Mouse (Mus musculus): ENCODE results near the gene Tmem145.

Tmem145 gene

GRCm38 (mm10) chr7:25275555-25276298 lies 30.2 kb upstream of the Tmem145 start:
- DNase-seq (ENCODE audit: low spot score in 2 of 2), result no peak

DNA sequence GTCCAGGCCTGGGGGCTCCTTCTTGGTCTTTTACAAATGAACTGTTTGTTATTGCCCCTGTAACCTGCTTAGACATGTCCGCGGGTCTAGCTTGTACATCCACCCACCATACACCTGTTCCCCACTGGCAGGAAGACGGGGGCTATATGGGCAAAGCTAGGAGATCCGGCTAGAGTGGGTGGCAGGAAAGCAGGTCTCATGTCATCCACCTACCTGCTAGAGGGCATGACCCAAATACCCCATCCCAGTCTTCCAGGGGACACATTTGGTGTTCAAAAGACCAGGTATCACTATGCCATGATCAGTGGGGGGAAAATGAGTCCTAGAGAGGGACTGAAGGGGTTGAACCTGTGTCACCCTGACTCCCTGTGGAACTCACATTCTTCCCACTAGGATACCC lies 28.5 kb upstream of the Tmem145 start:
- no peak for DNase-seq (ENCODE audit: low spot score in 2 of 2)

- DNase-seq (ENCODE audit: low spot score in 2 of 2), result no peak
Observed at GRCm38 (mm10) chr7:25277998-25278340, 27.9 kb upstream of the Tmem145 start.

DNA sequence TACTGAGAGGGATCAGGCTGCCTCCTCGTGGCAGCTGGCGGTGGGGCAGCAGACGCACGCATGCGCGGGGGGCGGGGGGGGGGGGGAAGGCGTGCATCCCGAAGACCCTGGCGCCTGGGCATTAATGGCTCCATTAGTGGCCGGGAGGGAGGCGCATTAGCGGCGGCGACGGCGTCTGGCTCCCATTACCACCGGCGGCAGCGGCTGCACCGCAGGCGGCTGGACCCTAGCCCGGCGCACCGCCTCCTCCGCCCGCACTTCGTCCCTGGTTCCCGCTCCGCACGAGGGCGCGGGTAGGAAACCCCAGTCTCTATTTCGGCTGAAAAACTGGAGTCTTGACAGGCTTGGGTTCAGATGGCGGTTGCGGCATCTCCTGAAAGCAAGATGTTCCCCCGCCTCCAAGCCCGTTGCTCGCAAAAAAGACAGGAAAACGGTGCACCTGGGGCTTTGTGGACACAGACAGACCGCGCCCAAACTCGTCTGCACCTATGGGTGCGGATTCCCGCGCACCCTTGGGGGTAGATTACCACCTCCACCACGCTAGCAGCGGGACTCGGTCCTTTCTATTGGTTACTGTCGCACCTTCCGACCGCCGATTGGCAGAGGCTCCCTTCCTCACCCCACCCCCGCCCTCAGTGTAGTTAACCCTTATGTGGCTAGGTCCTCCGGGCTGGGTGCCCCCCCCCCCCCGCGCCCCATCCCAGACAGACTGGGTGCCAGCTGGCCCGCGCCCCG lies 27.4 kb upstream of the Tmem145 start:
- DNase-seq (ENCODE audit: low spot score in 2 of 2), result peak; percentile 80 to 88

DNA sequence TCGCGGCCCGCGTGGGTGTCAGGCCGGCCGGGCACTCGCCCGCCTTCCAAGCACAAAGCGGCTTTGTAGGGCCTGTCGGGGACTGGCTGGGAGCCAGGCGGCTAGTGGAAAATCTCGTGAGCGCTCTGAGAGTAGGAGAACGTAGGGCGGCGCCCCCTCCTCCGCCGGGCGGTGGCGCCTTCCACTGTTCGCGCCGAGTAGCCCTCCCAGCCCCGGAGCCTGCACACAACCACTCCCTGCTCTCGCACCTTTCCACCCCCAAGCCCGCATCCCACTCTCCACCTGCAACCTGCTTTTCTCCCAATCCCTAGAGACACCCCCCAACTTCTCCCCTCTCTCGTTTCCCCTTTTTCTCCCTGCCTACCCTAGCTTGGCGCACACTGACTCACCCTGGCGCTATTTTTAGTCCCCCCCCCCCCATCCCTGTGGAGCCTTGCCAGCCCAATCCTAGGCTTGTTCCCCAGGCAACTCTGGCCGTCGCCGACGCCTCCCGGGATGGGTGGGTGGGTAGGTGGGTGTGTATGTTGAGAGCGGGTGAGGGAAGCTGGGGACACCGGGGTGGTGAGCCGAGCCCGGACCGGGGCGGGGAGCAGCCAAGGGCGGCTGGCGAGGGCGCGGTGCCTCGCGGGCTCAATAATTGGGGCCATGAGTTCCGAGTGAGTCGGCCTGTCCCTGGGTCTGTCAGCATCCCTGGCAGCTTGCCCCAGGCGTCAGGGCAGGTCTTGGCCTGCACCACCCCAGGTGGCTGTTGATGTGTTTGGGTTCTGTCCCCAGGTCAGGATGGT lies 26.6 kb upstream of the Tmem145 start:
- peak; percentile 91 to 92 for DNase-seq (ENCODE audit: low spot score in 2 of 2)

- peak in 1 of 2 experiments; percentile 24 for DNase-seq (ENCODE audit: low spot score in 2 of 2)
Observed at GRCm38 (mm10) chr7:25279861-25280791, 25.8 kb upstream of the Tmem145 start.

DNA sequence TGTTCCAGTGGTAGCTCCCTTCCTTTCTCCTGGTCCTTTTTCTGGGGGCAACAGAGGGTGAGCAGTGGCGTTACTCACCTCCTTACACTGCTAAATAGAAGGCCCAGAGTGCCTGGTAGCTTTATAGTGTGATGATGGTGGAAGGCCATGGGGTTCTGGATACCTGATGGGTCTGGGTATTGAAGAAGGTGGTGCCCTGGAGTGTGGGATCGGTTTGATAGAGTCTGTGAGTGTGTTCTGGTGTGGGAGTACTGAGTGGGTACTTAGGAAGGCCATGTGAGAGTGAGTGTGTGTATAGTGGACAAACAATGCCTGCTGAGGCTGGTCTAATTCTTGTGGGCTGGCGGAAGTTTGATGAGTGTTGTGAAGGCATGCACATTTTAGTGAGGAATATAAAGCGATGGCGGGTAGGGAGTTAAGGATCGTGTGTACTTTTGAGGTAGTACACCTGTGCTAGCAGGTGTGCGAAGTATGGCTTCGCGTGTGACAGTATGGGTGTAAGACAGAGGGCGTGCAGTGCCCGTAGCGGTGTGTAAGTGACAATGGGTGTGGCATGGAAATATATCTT lies 24.7 kb upstream of the Tmem145 start:
- DNase-seq (ENCODE audit: low spot score in 2 of 2), result no peak

DNA sequence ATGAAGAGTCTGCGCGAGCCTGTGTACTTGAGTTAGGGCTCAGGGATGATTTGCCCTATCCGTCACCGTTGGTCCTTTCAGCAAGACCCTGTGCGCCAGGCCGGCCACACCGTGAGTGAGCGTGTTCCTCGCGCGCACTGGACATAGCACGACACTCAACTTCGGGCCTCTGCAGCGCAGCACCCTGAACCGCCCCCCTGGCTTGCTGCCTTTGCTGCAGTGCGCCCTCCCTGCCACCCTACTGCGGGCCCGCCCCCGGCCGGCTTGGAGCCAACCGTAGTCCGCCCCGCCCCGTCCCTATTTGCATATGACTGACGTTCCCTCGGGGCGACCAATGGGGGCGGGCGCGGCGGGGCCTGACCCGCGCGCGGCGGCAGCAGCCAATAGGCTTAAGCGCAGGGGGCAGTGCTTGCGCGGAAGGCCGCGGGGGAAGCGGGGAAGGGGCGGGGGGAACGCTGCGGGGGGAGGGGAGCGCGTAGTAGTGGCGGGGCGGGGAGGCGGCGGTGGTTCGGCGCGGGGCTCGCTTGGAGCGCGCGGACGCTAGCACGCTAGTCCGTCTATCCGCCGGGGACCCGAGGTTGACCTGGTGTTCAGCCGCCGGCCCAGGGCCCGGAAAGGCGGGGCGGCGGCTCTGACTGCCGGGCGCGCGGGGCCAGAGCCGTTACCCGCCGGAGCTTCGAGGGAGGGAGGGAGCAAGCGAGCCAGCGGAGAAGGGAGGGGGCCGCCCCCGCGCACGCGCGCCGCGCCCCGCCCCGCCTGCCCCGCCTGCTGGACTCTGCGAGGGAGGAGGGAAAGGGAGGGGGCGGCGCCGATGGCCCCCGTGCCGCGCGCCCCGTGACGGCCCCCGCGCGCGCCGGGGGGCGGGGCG lies 23.9 kb upstream of the Tmem145 start:
- DNase-seq (ENCODE audit: low spot score in 2 of 2), result peak; percentile 95 to 97

- no peak for DNase-seq (ENCODE audit: low spot score in 2 of 2)
Observed at GRCm38 (mm10) chr7:25282731-25283211, 23.1 kb upstream of the Tmem145 start.

GRCm38 (mm10) chr7:25283637-25284036 lies 22.3 kb upstream of the Tmem145 start:
- no peak for DNase-seq (ENCODE audit: low spot score in 2 of 2)

DNA sequence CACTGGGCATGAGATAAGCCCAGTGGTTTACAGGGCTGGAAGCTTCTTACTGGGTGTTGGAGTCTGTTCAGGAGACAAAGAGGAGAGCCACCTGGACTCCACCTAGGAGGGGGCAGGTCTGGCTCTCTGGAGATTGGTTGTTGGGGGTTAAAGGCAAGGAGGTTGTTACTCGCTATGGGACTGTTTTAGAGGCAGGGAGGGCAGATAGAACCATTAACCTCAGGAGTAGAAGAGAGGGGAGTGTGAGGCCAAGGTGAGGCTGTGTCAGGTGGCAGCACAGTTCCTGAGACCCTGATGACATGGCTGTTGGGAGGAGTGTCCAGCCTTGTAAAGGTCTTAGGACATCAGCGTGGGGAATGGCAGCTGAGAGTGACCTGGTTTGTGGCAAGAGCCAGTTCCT lies 21.7 kb upstream of the Tmem145 start:
- no peak for DNase-seq (ENCODE audit: low spot score in 2 of 2)

- DNase-seq (ENCODE audit: low spot score in 2 of 2), result no peak
Observed at GRCm38 (mm10) chr7:25284766-25285165, 21.1 kb upstream of the Tmem145 start.

GRCm38 (mm10) chr7:25285511-25286238 lies 20.2 kb upstream of the Tmem145 start:
- DNase-seq (ENCODE audit: low spot score in 2 of 2), result no peak

DNA sequence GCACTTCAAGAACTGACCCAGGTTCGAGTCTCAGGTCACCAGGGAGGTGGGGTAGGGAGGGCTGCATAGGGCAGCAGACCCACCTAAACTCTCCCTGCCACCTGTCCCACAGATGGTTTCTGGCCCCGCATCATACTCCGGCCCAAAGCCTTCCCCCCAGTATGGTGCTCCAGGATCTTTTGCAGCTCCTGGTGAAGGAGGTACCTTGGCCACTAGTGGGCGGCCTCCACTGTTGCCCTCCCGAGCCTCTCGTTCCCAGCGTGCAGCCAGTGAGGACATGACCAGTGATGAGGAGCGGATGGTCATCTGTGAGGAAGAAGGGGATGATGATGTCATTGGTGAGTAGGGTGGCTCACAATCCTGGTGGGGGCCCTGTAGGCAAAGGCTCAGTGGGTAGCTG lies 18.9 kb upstream of the Tmem145 start:
- DNase-seq (ENCODE audit: low spot score in 2 of 2), result no peak

GRCm38 (mm10) chr7:25288011-25288410 lies 17.9 kb upstream of the Tmem145 start:
- no peak for DNase-seq (ENCODE audit: low spot score in 2 of 2)

GRCm38 (mm10) chr7:25288721-25289120 lies 17.2 kb upstream of the Tmem145 start:
- no peak for DNase-seq (ENCODE audit: low spot score in 2 of 2)

- DNase-seq (ENCODE audit: low spot score in 2 of 2), result no peak
Observed at GRCm38 (mm10) chr7:25289925-25290324, 16.0 kb upstream of the Tmem145 start.

DNA sequence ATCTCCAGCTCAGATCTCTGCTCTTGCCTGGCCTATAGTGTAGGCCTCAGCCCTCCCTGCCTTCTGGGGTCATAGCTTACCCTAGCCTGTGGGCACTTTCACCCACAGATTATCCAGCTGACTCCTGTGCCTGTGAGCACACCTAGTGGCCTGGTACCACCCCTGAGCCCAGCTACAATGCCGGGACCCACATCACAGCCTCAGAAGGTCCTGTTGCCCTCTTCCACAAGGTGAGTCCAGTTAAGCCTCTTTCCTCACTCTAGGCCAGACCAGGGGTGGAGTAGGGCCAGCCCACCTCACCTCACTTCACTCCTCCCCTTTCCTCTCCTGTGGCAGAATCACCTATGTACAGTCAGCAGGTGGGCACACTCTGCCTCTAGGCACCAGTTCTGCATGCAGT lies 15.4 kb upstream of the Tmem145 start:
- no peak for DNase-seq (ENCODE audit: low spot score in 2 of 2)

- no peak for DNase-seq (ENCODE audit: low spot score in 2 of 2)
Observed at GRCm38 (mm10) chr7:25290911-25291310, 15.0 kb upstream of the Tmem145 start.

All from frontal cortex, postnatal 36 days (tissue).